Mouse (Mus musculus) MEL (cell line): Measurements from ENCODE around the gene Kcnip1. TPM values are rescaled to one million over a fixed set of nuclear protein-coding genes. Genes with fewer than 3 reads are reported as not detected.

ENCODE experiments used
- DNase-seq: peaks from one replicate; pipeline ENCODE4 v3.0.0; 2011; ENCODE audit warnings: low read depth, low spot score
- H3K27ac ChIP-seq: 2 replicates; pipeline ENCODE4 v1.5.1; 2012; ENCODE audit warnings: low read depth, mild to moderate bottlenecking, control low read depth, low read length, moderate library complexity; ENCODE audit not compliant: control insufficient read depth
- H3K27me3 ChIP-seq, 2 experiments: fragments of 150-350 bp in 1 of 2; sonication (generic) in 1 of 2; 2 replicates each; pipeline ENCODE4 v1.6.1; 2012; ENCODE audit warnings: low read length in 2 of 2, mild to moderate bottlenecking in 2 of 2, improper control_type of control experiment in 1 of 2, moderate library complexity in 1 of 2; ENCODE audit not compliant: insufficient read depth in 2 of 2, control insufficient read depth in 1 of 2
- H3K36me3 ChIP-seq, 2 experiments: 2 replicates each; pipeline ENCODE4 v1.6.1; 2012 to 2014; ENCODE audit warnings: low read length in 2 of 2, improper control_type of control experiment in 1 of 2, inconsistent platforms in 1 of 2, mild to moderate bottlenecking in 1 of 2; ENCODE audit not compliant: insufficient read depth in 2 of 2, control insufficient read depth in 1 of 2
- H3K4me1 ChIP-seq, 2 experiments: fragments of 150-350 bp in 1 of 2; sonication (generic) in 1 of 2; 2 replicates each; pipeline ENCODE4 v1.6.1; 2012; ENCODE audit warnings: low read length in 2 of 2, improper control_type of control experiment in 1 of 2, mild to moderate bottlenecking in 1 of 2; ENCODE audit not compliant: insufficient read depth in 2 of 2, control insufficient read depth in 1 of 2
- H3K4me3 ChIP-seq, 2 experiments: fragments of 150-350 bp in 1 of 2; sonication (generic) in 1 of 2; 2 replicates each; pipeline ENCODE4 v1.5.1; 2012; ENCODE audit warnings: low read depth in 2 of 2, low read length in 2 of 2, mild to moderate bottlenecking in 2 of 2, moderate library complexity in 2 of 2, control low read depth in 1 of 2, improper control_type of control experiment in 1 of 2; ENCODE audit not compliant: control insufficient read depth in 1 of 2, insufficient read depth in 1 of 2
- H3K79me2 ChIP-seq: 2 replicates; pipeline ENCODE4 v1.6.1; 2012; ENCODE audit warnings: mild to moderate bottlenecking, low read length, moderate library complexity; ENCODE audit not compliant: control insufficient read depth, poor library complexity, insufficient read depth
- H3K9ac ChIP-seq: 2 replicates; pipeline ENCODE4 v1.6.1; 2012; ENCODE audit warnings: low read depth, mild to moderate bottlenecking, control low read depth, low read length, moderate library complexity; ENCODE audit not compliant: control insufficient read depth, poor library complexity, severe bottlenecking
- H3K9me3 ChIP-seq: fragments of 150-350 bp; sonication (generic); replicated peaks from 2 replicates; pipeline ENCODE4 v1.6.1; 2012; ENCODE audit warnings: mild to moderate bottlenecking, low read length, improper control_type of control experiment, moderate library complexity; ENCODE audit not compliant: insufficient read depth
- CHD1 ChIP-seq: IDR thresholded peaks from 2 replicates; pipeline ENCODE4 v1.6.1; 2012; ENCODE audit warnings: low read depth, mild to moderate bottlenecking, inconsistent platforms, low read length, improper control_type of control experiment
- ELF1 ChIP-seq: IDR thresholded peaks from 2 replicates; pipeline ENCODE4 v1.6.1; 2014; ENCODE audit warnings: low read depth, mild to moderate bottlenecking, inconsistent platforms, low read length, improper control_type of control experiment, moderate library complexity
- ETS1 ChIP-seq: IDR thresholded peaks from 2 replicates; pipeline ENCODE4 v1.6.1; 2012; ENCODE audit warnings: low read depth, mild to moderate bottlenecking, inconsistent platforms, low read length, improper control_type of control experiment, moderate library complexity
- GABPA ChIP-seq: IDR thresholded peaks from 2 replicates; pipeline ENCODE4 v1.6.1; 2012; ENCODE audit warnings: low read depth, mild to moderate bottlenecking, inconsistent platforms, low read length, improper control_type of control experiment, moderate library complexity
- GATA1 ChIP-seq: IDR thresholded peaks from 2 replicates; pipeline ENCODE4 v1.6.1; 2011; ENCODE audit warnings: low read depth, low read length, improper control_type of control experiment
- MYB ChIP-seq: IDR thresholded peaks from 2 replicates; pipeline ENCODE4 v1.6.1; 2011; ENCODE audit warnings: mild to moderate bottlenecking, low read depth, low read length, improper control_type of control experiment
- MYC ChIP-seq: IDR thresholded peaks from 2 replicates; pipeline ENCODE4 v1.6.1; 2011; ENCODE audit warnings: low read depth, mild to moderate bottlenecking, low read length, improper control_type of control experiment, moderate library complexity
- NELFE ChIP-seq: IDR thresholded peaks from 2 replicates; pipeline ENCODE4 v1.6.1; 2011; ENCODE audit warnings: low read depth, low read length, improper control_type of control experiment
- POLR2A ChIP-seq, 2 experiments: IDR thresholded peaks; 2 replicates each; pipeline ENCODE4 v1.6.1; 2011 to 2012; ENCODE audit warnings: low read length in 2 of 2, mild to moderate bottlenecking in 2 of 2, control low read depth in 1 of 2, improper control_type of control experiment in 1 of 2, low read depth in 1 of 2, moderate library complexity in 1 of 2; ENCODE audit not compliant: control insufficient read depth in 1 of 2, insufficient read depth in 1 of 2, poor library complexity in 1 of 2
- RAD21 ChIP-seq: IDR thresholded peaks from 2 replicates; pipeline ENCODE4 v1.6.1; 2011; ENCODE audit warnings: mild to moderate bottlenecking, low read depth, low read length, improper control_type of control experiment
- SMC3 ChIP-seq: IDR thresholded peaks from 2 replicates; pipeline ENCODE4 v1.6.1; 2011; ENCODE audit warnings: low read depth, low read length, improper control_type of control experiment
- TCF12 ChIP-seq: IDR thresholded peaks from 2 replicates; pipeline ENCODE4 v1.6.1; 2014; ENCODE audit warnings: low read depth, mild to moderate bottlenecking, inconsistent platforms, low read length, improper control_type of control experiment, moderate library complexity
- ZC3H11A ChIP-seq: IDR thresholded peaks from 2 replicates; pipeline ENCODE4 v1.6.1; 2012; ENCODE audit warnings: low read depth, mild to moderate bottlenecking, inconsistent platforms, low read length, improper control_type of control experiment
- ZKSCAN1 ChIP-seq: IDR thresholded peaks from 2 replicates; pipeline ENCODE4 v1.6.1; 2012; ENCODE audit warnings: low read depth, mild to moderate bottlenecking, inconsistent platforms, low read length, improper control_type of control experiment, moderate library complexity
- ZMIZ1 ChIP-seq: IDR thresholded peaks from 2 replicates; pipeline ENCODE4 v1.6.1; 2012; ENCODE audit warnings: low read depth, mild to moderate bottlenecking, inconsistent platforms, low read length, improper control_type of control experiment, moderate library complexity
- polyA plus RNA-seq, 2 experiments: library from polyadenylated mRNA; stranded (reverse) in 1 of 2; unstranded in 1 of 2; fragments of >175 nt in 1 of 2; fragments of >200 nt in 1 of 2; gene quantifications; 2 replicates each; pipeline versions ENCODE4 v1.2.1 to v1.2.4; 2012; ENCODE audit warnings: low replicate concordance in 2 of 2, low read depth in 1 of 2; ENCODE audit not compliant: insufficient read length in 2 of 2, insufficient read depth in 1 of 2, missing spikeins in 1 of 2
- total RNA-seq: library from RNA; depleted of rRNA; stranded (reverse); fragments of 300-350 nt; gene quantifications from 2 replicates; pipeline ENCODE4 v1.2.3, GENCODE M21; 2012

Gene Kcnip1
- total and polyA plus RNA-seq, 3 experiments, result 0.04 to 0.06 TPM; not detected in 1

GRCm38 (mm10) chr11:34035909-34036658, 43.1 kb upstream of the Kcnip1 start:
- H3K9ac ChIP-seq, result no peak overlapping the region
- no peaks in the 10 kb centered on the region for H3K27me3 ChIP-seq
- H3K79me2 ChIP-seq, result no peaks in the 10 kb centered on the region
- peaks cover 0 to 14% of the 10 kb centered on the region in 2 experiments; a peak in 2 of 4 replicates for H3K36me3 ChIP-seq
- peaks cover 10 to 31% of the 10 kb centered on the region in 2 experiments for H3K4me1 ChIP-seq
- no peak for DNase-seq
- TF ChIP-seq GABPA (no peak), MYC (no peak)
- no peaks in the 10 kb centered on the region for H3K9me3 ChIP-seq
- no peak overlapping the region for H3K4me3 ChIP-seq
- H3K27ac ChIP-seq, result no peak overlapping the region

GRCm38 (mm10) chr11:34034794-34035193, 41.8 kb upstream of the Kcnip1 start:
- peaks cover 0 to 20% of the 10 kb centered on the region in 2 experiments; a peak in 2 of 4 replicates for H3K36me3 ChIP-seq
- H3K9ac ChIP-seq, result no peak overlapping the region
- TF ChIP-seq POLR2A (IDR thresholded peaks at IDR 0.05; ENCODE audit: control insufficient read depth in 1 of 2, insufficient read depth in 1 of 2, low read depth in 1 of 2, low read length in 2 of 2, poor library complexity in 1 of 2) (no peak), ZKSCAN1 (no peak), MYB (no peak), ZC3H11A (no peak), ZMIZ1 (no peak), GATA1 (no peak), TCF12 (no peak), NELFE (no peak), ELF1 (no peak), CHD1 (no peak), ETS1 (no peak), RAD21 (no peak), SMC3 (no peak)
- H3K27ac ChIP-seq, result no peak overlapping the region
- no peaks in the 10 kb centered on the region for H3K9me3 ChIP-seq
- H3K27me3 ChIP-seq, result no peaks in the 10 kb centered on the region
- H3K4me1 ChIP-seq, result peaks cover 16 to 38% of the 10 kb centered on the region in 2 experiments
- no peak for DNase-seq
- H3K4me3 ChIP-seq, result no peak overlapping the region
- H3K79me2 ChIP-seq, result no peaks in the 10 kb centered on the region
